Mouse (Mus musculus) fibroblast of lung, adult 2 months (primary cell): Measurements from ENCODE around the gene Flvcr2.
A peak's percentile ranks its signal among the peaks of the same experiment; 100 is the strongest.

Experiments
- DNase-seq: peaks from one replicate; pipeline ENCODE4 v3.0.0-alpha.2; 2011; ENCODE audit warnings: low read depth

The Flvcr2 gene

GRCm38 (mm10) chr12:85729945-85730290 is 16.4 kb upstream of the Flvcr2 start:
- DNase-seq: no peak

GRCm38 (mm10) chr12:85736203-85736602 is 10.1 kb upstream of the Flvcr2 start:
- no peak for DNase-seq

GRCm38 (mm10) chr12:85736960-85737359 is 9.4 kb upstream of the Flvcr2 start:
- no peak for DNase-seq

DNA sequence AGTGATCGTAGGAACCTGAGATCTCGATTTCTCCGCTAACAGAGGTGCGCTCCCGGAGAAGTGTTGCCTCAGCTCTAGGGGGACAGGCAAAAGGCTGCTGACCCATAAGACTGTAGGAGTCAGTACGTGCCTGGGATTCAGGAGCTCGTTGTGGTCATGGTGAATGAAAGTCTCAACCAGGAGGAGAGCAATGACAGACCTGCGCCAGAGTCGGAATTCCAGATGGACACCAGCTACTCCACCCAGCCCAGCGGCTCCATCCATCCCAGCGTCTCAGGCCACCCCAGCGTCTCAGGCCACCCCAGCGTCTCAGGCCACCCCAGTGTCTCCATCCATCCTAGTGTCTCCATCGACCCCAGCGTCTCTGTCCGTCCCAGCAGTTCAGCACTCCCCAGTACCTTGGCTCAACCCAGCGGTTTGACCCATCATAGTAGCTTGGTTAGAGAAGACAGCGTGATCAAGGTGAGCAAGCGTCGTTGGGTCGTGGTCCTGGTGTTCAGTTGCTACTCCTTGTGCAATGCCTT is 419 bp downstream of the Flvcr2 start:
- DNase-seq: no peak

DNA sequence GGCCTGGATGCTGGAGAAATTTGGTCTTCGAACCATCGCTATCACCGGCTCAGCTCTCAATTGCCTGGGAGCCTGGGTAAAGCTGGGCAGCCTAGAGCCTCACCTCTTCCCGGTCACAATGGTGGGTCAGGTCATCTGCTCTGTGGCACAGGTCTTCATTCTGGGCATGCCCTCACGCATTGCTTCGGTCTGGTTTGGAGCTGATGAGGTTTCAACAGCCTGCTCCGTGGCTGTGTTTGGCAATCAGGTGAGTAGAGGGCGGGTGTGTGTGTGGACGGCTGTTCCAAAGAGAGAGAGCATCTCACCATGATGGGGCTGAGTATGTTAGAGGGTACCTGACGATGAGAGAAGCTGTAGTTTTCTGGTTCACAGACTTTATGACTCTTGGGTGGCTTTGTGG is 1.0 kb downstream of the Flvcr2 start:
- no peak for DNase-seq

DNA sequence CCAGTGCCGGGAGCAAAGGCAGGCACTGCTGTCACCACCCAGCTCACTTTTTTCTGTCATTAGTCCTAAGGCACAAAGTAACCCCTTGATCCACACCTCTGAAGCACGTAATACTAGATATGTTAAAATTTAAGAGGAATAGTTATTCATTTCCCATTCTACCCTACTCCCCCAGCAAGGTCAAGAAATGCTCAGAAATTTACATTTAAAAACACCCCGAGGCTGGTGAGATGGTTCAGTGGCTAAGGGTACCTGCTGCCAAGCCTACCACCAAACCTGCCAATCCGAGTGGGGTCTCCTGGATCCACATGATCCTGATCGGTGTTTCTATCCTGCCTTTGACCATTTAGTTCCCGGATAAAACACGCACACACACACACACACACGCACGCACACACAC is 3.5 kb downstream of the Flvcr2 start:
- DNase-seq: no peak

- no peak for DNase-seq
Measured at GRCm38 (mm10) chr12:85752116-85752515, 5.8 kb downstream of the Flvcr2 start.

GRCm38 (mm10) chr12:85753223-85753622 is 6.9 kb downstream of the Flvcr2 start:
- DNase-seq: no peak

GRCm38 (mm10) chr12:85754611-85755265 is 8.4 kb downstream of the Flvcr2 start:
- DNase-seq: no peak

DNA sequence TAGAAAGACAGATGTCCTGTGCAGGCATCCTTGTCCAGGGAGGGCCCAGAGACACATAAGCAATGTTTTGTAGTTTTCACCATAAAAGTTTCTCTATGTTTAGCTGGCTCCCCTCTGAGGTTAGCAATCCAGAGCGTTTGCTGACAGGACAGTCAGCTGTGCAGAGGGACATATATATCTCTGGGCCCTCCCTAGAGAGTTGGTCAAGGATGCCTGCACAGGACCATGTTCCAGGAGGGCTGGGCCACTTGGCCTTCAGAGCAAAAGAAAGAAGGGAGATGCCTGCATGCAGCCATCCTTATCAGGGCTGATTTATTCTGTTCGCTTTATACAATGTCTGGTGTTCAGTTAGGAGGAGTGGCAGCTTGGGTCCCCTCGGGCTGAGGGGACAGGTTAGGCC is 10.1 kb downstream of the Flvcr2 start:
- DNase-seq: no peak

DNA sequence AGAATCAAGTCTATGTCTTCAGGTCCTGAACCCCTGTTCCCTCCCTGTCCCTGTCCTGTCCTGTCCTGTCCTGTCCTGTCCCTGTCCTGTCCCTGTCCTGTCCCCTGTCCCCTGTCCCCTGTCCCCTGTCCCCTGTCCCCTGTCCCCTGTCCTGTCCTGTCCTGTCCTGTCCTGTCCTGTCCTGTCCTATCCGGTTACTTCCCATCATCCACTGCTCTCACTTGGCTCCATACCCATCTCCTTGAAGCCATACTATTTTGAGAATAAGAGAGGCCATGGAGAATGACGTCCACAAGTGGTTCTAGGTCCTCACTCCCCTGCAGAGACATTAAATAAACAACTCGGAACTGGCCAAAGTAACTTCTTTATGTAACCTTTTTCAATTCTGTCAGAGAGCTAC is 10.7 kb downstream of the Flvcr2 start:
- no peak for DNase-seq

DNA sequence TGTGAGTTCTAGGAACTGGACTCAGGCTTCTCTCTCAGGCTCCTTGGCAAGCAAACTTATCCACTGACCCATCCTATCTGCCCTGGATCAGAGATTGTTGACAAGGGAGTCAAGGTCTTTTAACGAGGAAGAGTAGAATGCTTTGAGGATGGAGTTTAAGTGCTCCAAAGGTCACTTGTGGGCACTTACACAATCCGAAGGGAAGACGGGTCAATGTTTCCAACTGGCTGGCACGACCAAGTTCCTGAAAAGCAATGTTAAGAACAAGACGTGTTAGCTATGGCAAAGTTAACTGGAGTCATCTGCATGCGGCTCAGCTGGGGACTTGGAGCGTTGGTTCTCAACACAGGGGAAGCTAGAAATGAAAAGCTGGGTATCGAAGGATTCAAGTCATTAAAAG is 12.4 kb downstream of the Flvcr2 start:
- no peak for DNase-seq

- DNase-seq: no peak
Measured at GRCm38 (mm10) chr12:85761471-85761870, 15.1 kb downstream of the Flvcr2 start.

- DNase-seq: no peak
Measured at GRCm38 (mm10) chr12:85764686-85765085, 18.3 kb downstream of the Flvcr2 start.

GRCm38 (mm10) chr12:85766287-85766686 is 19.9 kb downstream of the Flvcr2 start:
- DNase-seq: no peak

DNA sequence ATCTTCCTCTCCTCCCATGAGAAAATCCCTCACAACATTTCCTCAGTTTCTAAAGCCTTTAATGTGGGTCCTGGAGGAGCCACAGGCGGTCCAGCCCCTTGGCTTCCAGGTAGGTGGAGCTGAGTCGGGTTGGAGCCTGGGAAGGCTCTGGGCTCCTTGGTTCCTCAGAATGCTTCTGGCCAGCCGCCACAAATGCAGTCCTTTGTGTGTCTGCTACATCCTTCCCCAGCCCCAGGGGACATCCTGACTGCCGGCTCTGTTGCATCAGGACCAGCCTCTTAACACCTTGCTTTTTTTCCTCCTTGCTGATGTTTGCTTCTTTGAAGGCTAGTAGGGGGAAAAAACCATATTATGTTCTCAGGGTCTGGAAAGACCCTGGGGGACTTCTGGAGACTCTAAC is 21.4 kb downstream of the Flvcr2 start:
- DNase-seq: no peak

DNA sequence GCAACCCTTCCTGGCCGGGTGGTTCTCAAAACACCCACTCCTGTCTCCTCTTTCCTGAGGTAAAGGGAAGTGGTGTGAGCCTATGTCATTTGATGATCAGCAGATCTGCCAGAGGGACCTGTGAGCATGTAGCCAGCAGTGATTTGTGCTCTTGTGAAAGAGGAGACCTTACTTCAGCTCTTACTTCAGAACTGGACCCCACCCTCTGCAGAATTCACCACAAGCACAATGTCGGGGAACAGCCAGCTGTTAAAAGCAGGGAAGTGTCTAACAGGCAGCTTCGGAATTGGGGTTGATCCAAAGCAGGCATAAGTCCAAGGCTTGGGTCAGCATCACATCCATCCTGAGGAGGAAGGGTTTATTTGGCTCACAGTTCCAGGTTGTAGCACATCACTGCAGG is 25.0 kb downstream of the Flvcr2 start:
- DNase-seq: peak; percentile 14

DNA sequence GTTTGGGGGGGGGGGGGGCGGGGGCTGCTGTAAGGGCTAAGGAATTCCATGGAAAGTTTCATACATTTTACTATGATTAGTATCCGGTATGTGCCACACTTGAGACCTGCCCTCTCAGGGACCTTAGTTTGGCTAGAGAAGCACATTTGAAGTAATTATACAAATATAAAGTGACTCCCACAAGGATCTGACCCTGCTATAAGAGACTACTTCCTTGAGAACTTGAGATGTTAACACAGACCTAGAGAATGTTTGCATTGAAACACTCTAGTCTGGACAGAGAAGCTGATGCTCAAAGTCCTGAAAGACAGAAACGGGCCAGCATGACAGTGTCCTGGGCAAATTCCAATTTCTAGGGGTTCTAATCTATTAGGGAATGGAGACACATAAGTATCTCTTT is 32.6 kb downstream of the Flvcr2 start:
- no peak for DNase-seq

GRCm38 (mm10) chr12:85779707-85780106 is 33.4 kb downstream of the Flvcr2 start:
- DNase-seq: no peak

DNA sequence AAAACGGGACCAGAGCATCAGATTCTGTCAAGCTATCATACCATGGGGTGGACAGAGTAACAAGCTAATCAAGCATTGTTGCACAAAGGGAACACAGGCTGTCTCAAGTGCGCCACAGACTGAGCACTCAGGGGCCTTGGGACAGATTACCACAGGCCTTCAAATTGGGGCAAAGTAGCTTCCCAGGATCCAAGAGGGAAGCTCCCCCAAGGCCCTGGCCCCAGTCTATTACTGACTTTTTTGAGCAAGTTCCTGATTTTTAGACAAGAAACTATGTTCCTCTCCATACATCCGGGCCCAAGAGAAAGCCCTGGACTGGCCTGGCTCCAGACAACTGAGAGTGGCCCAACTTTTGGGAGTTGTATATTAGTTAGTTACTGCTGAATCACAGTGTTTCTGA is 35.3 kb downstream of the Flvcr2 start:
- no peak for DNase-seq

GRCm38 (mm10) chr12:85784916-85785815 is 38.8 kb downstream of the Flvcr2 start:
- no peak for DNase-seq

DNA sequence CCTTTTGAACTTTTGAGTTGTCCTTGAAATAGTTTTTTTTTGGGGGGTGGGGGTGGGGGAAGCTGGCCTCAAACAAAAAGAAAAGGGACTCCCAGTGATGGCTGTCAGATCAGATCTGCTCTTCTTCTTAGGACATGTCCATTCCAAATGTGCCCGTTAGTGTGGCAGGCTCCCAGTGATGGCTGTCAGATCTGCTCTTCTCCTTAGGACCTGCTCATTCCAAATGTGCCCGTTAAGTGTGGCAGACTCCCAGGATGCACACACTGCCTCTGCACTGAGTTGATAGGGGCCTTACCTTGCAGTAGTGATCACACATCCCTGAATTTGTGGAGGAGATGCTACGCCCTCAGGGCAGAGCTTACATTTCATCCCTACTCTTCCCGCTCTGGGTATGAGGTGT is 45.8 kb downstream of the Flvcr2 start:
- no peak for DNase-seq

- DNase-seq: no peak
Measured at GRCm38 (mm10) chr12:85792821-85793346, 46.5 kb downstream of the Flvcr2 start.
